Mouse (Mus musculus) liver, adult 2 months (tissue): ENCODE measurements around the gene Pgam5.

Experiments
- CTCF ChIP-seq: fragments of 200-500 bp; IDR thresholded peaks from 2 replicates; pipeline ENCODE4 v1.5.1; 2011; ENCODE audit warnings: low read depth, low read length, control low read depth
- POLR2A ChIP-seq: fragments of 200-500 bp; IDR thresholded peaks from 2 replicates; pipeline ENCODE4 v1.6.1; 2011; ENCODE audit warnings: low read length, control low read depth; ENCODE audit not compliant: insufficient read depth; ENCODE audit errors: extremely low read depth

GRCm38 (mm10) chr5:110216780-110217179 is 52.9 kb downstream of the Pgam5 start:
- TF ChIP-seq POLR2A: no peak
- no peak for TF ChIP-seq CTCF
